Mouse (Mus musculus): ENCODE results near the gene Gfer. TPM values are rescaled to one million over a fixed set of nuclear protein-coding genes. Genes with fewer than 3 reads are reported as not detected.
"Not testable (repeated sequence)": the region's sequence is repeated elsewhere in the genome, so short reads cannot be mapped to it uniquely, and the experiment has no call there.

Gene Gfer
- total RNA-seq, 2 experiments from 2014 or later: 18.9 to 19.8 TPM

DNA sequence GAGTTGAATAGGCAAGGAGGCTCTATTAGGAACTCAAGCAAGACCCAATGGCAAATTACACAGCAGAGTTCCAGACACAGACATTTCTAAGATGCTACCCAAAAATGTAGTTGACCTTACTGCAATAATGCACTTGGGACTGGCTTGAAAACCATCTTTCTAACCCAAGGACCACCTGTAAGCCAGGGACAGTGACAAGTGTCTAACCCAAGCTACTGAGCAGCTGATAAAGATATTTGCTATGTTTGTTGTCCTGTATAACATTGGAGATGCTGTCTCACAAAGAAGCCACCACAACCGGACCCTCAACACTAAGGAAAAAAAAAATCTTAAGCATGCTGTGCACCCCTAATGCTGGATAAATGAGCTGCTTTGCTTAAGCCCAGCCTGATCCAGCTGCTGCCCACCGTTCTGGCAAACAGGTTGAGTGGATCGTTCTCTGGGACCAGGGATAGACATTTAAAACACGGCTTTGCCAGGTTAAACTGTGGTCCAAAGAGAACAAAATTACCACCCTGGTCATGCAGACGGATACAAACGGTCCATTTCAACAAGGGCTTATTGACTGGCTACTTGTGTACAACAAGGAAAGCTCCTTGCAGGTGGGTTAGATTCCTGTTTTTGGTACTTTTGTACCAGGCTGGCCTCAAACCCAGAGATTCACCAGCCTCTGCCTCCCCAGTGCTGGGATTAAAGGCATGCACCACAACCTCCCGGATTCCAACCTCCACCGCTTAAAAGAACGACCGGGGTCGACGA lies 27.3 kb upstream of the Gfer start:
- no peak for DNase-seq
- intact Hi-C loops (cut with DNase I): no loop called here

- intact Hi-C loops (cut with DNase I): no loop called here
- DNase-seq: no peak
These were observed 26.4 kb upstream of the Gfer start for GRCm38 (mm10) chr17:24722220-24722924.

DNA sequence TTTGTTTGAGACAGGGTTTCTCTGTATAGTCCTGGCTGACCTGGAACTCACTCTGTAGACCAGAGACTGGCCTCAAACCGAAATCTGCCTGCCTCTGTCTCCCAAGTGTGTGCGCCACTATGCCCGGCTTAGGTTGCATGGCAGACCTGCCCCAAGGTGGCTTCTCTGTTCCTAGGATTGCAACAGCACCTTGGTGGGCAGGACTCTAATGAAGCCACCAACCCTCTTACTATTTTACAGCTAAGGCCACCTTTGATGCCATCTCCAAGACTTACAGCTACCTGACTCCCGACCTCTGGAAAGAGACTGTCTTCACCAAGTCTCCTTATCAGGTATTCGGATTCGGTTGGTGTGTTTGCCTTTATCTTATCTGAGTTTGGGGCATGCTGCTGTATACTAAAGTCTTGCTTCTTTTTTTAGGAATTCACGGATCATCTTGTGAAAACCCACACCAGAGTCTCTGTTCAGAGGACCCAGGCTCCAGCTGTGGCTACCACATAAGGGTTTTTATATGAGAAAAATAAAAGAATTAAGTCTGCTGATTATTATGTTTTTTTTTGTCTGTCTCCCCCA lies 25.5 kb upstream of the Gfer start:
- intact Hi-C loops (cut with DNase I); DNase-seq: not testable (repeated sequence)

GRCm38 (mm10) chr17:24720616-24721015 lies 24.7 kb upstream of the Gfer start:
- intact Hi-C loops (cut with DNase I); DNase-seq: not testable (repeated sequence)

DNA sequence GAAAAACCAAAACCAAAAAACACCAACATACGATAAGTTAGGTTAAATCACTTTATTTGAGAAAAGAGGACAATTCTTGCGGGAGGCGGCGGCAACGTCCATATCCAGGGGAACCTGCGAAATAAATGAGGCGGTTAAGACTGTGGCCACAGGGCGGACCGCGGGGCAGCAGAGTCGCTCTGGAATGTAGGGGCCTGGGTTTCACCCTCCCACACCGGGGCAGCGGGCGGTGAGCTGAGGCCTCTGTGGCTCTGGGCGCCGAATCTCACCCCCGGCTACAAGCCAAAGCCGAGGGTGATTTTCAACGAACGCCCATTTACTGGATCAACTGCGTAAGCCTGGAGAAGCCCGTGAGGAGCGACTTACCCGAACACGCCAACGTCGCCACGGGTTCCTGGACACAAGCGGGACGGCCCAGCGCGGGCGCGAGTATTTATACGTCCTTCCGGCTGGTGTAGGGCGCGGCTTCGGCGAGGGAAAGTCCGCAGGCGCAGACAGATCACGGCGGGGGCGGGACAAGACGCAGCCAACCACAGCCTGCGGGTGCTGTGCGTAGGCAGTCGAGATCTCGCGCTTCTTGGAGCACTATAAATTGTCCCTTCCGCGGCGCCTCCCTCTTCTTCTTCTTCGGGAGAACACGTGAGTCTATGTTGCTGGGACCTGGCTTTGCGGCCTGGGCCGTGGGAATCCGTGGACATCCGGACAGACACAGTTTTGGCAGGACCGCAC lies 23.7 kb upstream of the Gfer start:
- intact Hi-C loops (cut with DNase I): no loop called here
- DNase-seq: peak; percentile 98 to 99

DNA sequence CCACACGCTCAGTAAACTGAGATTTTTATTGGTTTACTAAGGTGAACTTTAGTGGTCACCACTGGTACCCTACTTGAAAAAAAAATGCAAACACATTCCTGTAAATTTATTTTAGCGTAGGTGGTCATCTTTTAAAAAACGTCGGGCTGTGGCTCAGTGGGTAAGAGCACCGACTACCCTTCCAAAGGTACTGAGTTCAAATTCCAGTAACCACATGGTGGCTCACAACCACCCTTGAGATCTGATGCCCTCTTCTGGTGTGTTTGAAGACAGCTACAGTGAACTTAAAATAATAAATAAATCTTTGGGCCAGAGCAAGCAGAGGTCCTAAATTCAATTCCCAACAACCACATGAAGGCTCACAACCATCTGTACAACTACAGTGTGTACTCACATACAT lies 23.0 kb upstream of the Gfer start:
- DNase-seq; intact Hi-C loops (cut with DNase I): not testable (repeated sequence)

GRCm38 (mm10) chr17:24717943-24718342 lies 22.0 kb upstream of the Gfer start, which contains the start of the genes Rnf151 and Rps2:
TSS of gene Rnf151 (minus strand) at chr17:24718063.
TSS of gene Rps2 (plus strand) at chr17:24718116.
- intact Hi-C loops (cut with DNase I): no loop called here
- DNase-seq: no peak

- no peak for DNase-seq
- intact Hi-C loops (cut with DNase I): no loop called here
These were observed 20.3 kb upstream of the Gfer start for GRCm38 (mm10) chr17:24716166-24716682.

DNA sequence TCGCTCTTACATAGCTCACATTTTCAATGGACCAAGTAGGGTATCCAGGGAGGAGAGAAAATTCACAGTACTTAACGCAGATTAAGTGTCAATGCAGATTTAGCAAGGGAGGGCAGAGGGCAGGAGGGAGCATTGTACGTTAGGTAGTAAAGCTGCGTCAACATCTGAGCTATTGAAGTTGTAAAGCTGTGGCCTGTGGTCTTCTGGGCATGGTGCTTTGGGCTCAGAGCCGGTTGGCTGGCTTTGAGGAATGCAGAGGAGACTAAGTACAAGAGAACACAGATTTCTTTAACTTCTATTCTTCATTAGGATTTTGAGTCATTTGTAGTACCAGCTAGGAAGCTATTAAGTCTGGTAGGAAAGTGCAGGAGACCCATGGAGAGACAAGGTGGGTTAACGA lies 19.6 kb upstream of the Gfer start:
- intact Hi-C loops (cut with DNase I): no loop called here
- DNase-seq: no peak

DNA sequence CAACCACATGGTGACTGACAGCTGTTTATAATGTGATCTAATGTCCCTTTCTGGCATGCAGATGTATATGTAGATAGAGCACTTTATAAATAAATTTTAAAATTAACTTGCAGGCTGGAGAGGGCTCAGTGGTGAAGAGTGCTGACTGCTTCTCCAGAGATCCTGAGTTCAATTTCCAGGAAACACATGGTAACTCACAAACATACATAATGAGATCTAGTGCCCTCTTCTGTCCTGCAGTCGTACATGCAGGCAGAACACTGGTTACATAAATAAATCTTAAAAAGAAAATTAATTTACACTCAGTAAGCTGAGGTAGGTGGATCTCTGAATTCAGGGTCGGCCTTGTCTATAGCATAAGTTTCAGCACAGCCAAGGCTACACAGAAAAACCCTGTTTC lies 12.7 kb upstream of the Gfer start:
- intact Hi-C loops (cut with DNase I): no loop called here

GRCm38 (mm10) chr17:24707801-24708425 lies 12.0 kb upstream of the Gfer start:
- intact Hi-C loops (cut with DNase I): no loop called here
- no peak for DNase-seq

More for the DNA sequence above, 12.7 kb upstream of the Gfer start:
- DNase-seq: no peak

DNA sequence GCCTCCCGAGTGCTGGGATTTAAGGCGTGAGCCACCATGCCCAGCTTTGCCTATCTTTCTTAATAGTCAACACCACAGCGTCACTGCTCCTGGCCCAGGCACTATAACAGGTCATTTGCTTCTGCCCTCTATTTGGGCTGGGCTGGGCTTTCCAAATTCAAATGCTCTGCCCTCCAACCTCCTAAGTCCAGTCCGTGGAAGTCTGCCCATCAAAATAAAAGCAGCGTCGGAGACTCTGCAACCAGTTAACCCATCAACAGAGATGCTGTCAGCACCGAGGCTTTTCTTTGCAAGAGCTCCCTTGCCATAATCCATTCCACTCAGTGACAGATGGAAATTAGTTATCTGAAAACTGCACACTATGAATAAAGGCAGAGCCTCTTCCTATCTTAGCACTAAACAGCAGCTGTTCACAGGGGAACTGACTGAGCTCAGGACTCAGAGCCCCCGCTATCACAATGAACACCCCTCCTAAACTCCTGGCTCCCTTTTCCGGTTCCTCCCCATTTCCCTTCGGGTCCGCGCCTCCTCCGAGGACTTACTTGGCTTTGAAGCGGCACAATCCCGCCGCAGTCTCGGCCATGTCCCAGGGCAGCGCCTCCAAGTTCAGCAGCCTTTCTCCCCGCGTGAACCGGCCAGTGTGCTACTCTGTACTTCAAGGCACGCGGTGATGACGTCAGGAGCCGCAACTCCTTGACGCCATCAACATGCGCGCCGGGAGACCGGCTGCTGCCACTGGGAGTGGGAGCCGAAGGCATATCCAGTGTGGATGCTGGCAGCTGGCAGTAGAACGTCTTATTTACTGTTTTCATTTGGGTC lies 11.2 kb upstream of the Gfer start, which contains the start of gene Tbl3:
TSS of gene Tbl3 (minus strand) at position 679 of the 819 bp plus-strand sequence.
- DNase-seq: peak; percentile 96 to 98
- intact Hi-C loops (cut with DNase I): no loop called here

DNA sequence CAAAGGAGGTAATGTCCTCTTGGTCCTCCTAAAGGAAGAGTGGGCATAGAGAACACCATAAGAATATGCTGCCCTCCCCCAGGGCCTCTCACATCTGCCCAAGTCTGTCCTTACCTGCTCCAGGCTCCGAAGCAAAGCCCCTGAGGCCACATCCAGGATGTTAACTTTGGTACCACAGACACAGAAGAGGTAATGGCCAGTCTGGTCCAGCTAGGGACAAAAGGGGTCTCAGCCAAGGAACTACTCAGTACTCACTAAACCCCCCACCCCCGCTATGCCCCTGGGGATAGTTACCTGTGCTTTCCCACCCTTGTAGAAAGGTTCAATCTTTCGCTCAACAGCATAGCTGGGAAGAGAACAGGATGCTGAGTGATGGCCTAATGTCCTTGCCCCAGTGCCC lies 9.9 kb upstream of the Gfer start:
- intact Hi-C loops (cut with DNase I): no loop called here
- DNase-seq: no peak

DNA sequence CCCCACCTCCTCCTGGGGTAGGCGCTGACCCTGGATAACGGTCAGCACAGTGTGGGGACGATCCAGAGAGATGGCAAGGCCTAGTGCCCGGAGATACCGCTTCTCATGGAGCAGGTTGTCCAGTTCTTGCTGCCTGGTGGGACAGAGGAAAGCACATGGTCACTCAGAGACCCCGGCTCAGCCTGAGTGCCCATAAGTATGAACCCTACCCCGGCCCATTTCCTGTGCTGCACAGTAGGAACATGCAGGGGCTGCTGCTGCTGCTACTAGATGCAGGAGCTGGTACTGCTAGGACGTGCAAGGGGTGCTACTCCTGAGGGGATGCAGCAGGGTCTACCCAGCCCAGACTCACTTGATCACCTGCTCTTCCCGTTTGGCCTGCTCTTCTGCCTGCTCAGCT lies 5.3 kb upstream of the Gfer start:
- intact Hi-C loops (cut with DNase I): no loop called here

GRCm38 (mm10) chr17:24699473-24699872 lies 3.5 kb upstream of the Gfer start:
- no peak for DNase-seq
- intact Hi-C loops (cut with DNase I): no loop called here

More for the DNA sequence above, 5.3 kb upstream of the Gfer start:
- no peak for DNase-seq

- intact Hi-C loops (cut with DNase I): no loop called here
- DNase-seq: no peak
These were observed 2.8 kb upstream of the Gfer start for GRCm38 (mm10) chr17:24698715-24699114.

DNA sequence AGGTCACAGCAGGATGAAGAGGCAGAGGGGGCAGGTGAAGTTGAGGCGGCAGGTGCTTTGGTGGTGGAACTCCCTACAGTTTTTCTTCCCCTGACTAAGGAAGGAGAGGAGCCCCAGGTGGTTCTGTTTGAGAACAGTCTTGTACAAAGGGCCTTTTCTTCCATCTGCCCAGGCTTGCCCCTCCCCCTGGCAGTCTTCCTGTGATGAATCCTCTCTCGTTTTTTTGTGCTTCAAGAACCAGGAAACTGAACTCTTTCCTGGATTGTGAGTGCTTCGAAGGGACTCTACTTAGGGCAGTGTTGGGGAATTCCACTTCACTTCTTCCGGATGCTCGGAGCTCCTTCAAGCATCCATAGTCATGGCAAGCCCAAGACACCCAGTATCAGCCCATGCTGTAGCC lies 2.0 kb upstream of the Gfer start:
- intact Hi-C loops (cut with DNase I): no loop called here

DNA sequence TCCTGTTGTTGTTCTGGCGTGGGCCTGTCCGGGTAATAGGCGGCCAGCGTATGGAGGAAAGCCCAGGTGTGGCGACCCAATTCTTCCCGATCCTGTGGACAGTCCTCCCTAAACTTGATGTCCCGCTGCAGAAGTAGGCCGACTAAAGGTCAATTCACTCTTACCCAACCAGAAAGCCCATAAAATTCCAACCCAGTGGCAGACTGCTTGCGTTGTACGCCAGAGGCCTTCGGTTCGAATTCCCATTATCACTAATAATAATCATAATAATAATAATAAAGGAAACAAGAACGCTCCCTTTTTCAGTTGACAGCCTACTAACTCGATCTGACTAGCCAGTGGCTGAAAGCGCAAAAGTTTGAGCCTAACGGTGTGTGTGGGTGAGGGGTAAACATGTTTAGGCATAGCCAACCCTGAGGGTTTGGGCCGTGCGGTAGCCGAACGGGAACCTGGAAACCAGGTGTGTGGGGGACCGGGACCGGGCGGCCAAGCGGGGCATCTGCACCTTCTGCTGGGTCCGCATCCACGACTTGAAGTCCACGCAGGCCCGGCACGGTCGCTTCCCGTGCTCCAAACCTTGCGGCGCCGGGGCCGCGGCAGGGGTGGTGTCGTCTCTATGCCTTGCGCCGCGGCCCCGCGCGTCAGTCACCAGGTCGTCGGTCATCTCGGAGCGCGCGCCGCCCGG lies 488 bp downstream of the Gfer start:
- intact Hi-C loops (cut with DNase I): no loop called here
- no peak for DNase-seq

More for the DNA sequence above, 2.0 kb upstream of the Gfer start:
- DNase-seq: peak in 1 of 2 experiments; percentile 31

DNA sequence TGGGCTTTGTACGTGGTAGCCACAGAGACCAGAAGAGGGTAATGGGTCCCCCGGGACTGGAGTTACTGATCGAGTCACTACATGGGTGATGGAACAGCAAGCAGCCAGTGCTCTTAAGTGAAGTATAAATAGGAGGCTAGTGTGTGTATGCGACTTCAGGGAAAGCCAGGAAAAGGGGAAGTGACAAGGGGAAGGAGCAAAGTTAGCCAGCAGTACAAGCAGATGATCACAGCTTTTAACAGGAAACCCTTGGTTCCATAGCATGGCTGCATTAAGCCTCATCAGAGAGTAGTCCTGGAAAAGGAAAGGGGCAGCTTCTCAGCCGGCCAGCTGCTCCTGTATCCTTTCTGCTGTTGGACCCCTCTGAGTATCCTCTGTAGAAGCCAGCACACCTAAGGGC lies 3.6 kb downstream of the Gfer start:
- no peak for DNase-seq
- intact Hi-C loops (cut with DNase I): no loop called here
